Comparison of ENCODE assay signal across 7 mouse cellular contexts in the genomic region with DNA sequence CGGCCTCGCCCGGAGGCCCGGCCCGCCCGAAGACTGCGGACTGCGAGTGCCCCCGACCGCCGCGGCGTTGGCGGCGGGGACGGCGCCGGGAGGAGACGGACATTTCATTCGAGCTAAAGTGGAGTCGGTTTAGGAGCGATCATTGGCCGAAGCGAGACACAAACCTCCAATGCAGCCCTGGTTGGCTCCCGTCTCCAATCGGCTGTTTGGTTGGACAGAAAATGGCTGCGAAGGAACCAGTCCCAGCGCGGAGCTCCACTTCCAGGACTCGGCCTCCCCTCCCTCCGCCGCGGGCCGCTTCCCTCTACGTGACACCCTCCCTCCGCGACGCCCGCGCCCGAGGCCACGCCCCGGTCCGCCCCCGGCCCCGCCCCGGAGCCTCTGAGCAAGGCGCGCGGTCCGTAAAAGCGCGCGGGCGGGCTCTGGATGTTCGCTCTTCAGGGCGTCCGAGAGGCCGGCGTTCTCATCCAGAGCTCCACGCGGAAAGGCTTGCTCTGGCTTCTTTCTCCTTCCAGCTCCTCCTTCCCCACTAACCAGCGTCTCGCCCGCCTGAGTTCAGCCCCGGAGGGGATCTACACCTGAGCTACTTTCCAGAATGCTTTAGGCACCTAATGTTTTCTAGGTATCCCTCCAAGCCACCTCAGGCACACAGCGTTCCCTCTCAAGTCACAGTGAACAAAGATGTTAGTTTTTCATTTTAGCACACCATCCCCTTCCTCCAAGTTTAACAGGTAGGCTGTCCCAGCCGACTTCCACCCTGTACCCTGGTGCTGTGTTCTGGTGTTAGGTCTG. TPM values are rescaled to one million over a fixed set of nuclear protein-coding genes. Genes with fewer than 3 reads are reported as not detected.
DNase-seq lines count a peak whose midpoint lies in the region; ATAC-seq lines count a peak whose summit lies in the region.

Nfyb (minus strand) TSS at position 305 of the 792 bp plus-strand sequence.

- 2% methylated on average over 58 of the region's 68 CpGs for WGBS in embryonic facial prominence, embryonic 12.5 days
- WGBS in limb, embryonic 11.5 days, result 1% methylated on average over 64 of the region's 68 CpGs
- WGBS in midbrain, embryonic 14.5 days, result under 1% methylated on average over 60 of the region's 68 CpGs

- peak within 1 kb of the TSS; percentile 100 for H3K27ac ChIP-seq in embryonic facial prominence, embryonic 12.5 days
- peak within 1 kb of the TSS; percentile 100 for H3K27ac ChIP-seq in limb, embryonic 11.5 days (replicated peaks; ENCODE audit: low read depth, low read length)
- peak within 1 kb of the TSS; percentile 100 for H3K27ac ChIP-seq in midbrain, embryonic 14.5 days (replicated peaks; ENCODE audit: low read depth, low read length)

- H3K9ac ChIP-seq in embryonic facial prominence, embryonic 12.5 days, result peak within 1 kb of the TSS; percentile 100
- peak within 1 kb of the TSS; percentile 99 for H3K9ac ChIP-seq in limb, embryonic 11.5 days (ENCODE audit: low read length)
- peak within 1 kb of the TSS; percentile 99 for H3K9ac ChIP-seq in midbrain, embryonic 14.5 days (replicated peaks; ENCODE audit: low read length)

- ATAC-seq in embryonic facial prominence, embryonic 12.5 days (ENCODE audit: insufficient number of reproducible peaks, insufficient read depth, low FRiP score, low TSS enrichment), result peak; percentile 94
- ATAC-seq in limb, embryonic 11.5 days (ENCODE audit: insufficient number of reproducible peaks, low FRiP score, low TSS enrichment, low read depth), result peak; percentile 94
- peak; percentile 93 for ATAC-seq in midbrain, embryonic 14.5 days (ENCODE audit: low FRiP score, low TSS enrichment)

- H3K4me1 ChIP-seq in embryonic facial prominence, embryonic 12.5 days, result peaks cover 30% of the 10 kb centered on the region
- H3K4me1 ChIP-seq in limb, embryonic 11.5 days (ENCODE audit: control insufficient read depth, insufficient read depth, low read length), result peaks cover 11% of the 10 kb centered on the region
- peaks cover 30% of the 10 kb centered on the region for H3K4me1 ChIP-seq in midbrain, embryonic 14.5 days (ENCODE audit: control insufficient read depth, insufficient read depth, low read length)

- H3K36me3 ChIP-seq in embryonic facial prominence, embryonic 12.5 days, result peaks cover 24% of the 10 kb centered on the region
- H3K36me3 ChIP-seq in limb, embryonic 11.5 days (ENCODE audit: control insufficient read depth, insufficient read depth, low read length), result 0 out of 2 replicates have a peak, but pooled peaks cover 2% of the 10 kb centered on the region
- peaks cover 20% of the 10 kb centered on the region for H3K36me3 ChIP-seq in midbrain, embryonic 14.5 days (ENCODE audit: control insufficient read depth, insufficient read depth, low read length)

- H3K4me3 ChIP-seq in embryonic facial prominence, embryonic 12.5 days, result peak within 1 kb of the TSS; percentile 91
- peak within 1 kb of the TSS; percentile 87 for H3K4me3 ChIP-seq in limb, embryonic 11.5 days (ENCODE audit: low read depth, low read length)
- H3K4me3 ChIP-seq in midbrain, embryonic 14.5 days (replicated peaks; ENCODE audit: low read depth, low read length), result peak within 1 kb of the TSS; percentile 87

- no peaks in the 10 kb centered on the region for H3K9me3 ChIP-seq in embryonic facial prominence, embryonic 12.5 days
- no peaks in the 10 kb centered on the region for H3K9me3 ChIP-seq in limb, embryonic 11.5 days (ENCODE audit: control insufficient read depth, low read length)
- H3K9me3 ChIP-seq in midbrain, embryonic 14.5 days (ENCODE audit: control insufficient read depth, low read length), result no peaks in the 10 kb centered on the region

- peak; percentile 97 for DNase-seq in adrenal gland, postnatal 25 days
- peak; percentile 100 for DNase-seq in heart, adult 11 months
- DNase-seq in kidney, adult 18-20 months, result peak; percentile 96
- DNase-seq in limb, embryonic 11.5 days (ENCODE audit: low spot score), result peak; percentile 99
- DNase-seq in midbrain, embryonic 14.5 days, result peak; percentile 96
- DNase-seq in spleen, adult 18-20 months, result peak; percentile 92 to 97

- H3K27me3 ChIP-seq in embryonic facial prominence, embryonic 12.5 days, result no peaks in the 10 kb centered on the region
- no peaks in the 10 kb centered on the region for H3K27me3 ChIP-seq in limb, embryonic 11.5 days (ENCODE audit: control insufficient read depth, insufficient read depth, low read length)
- no peaks in the 10 kb centered on the region for H3K27me3 ChIP-seq in midbrain, embryonic 14.5 days (ENCODE audit: control insufficient read depth, insufficient read depth, low read length)

- H3K4me2 ChIP-seq in embryonic facial prominence, embryonic 12.5 days (replicated peaks), result peak within 1 kb of the TSS; percentile 70
- H3K4me2 ChIP-seq in limb, embryonic 11.5 days (ENCODE audit: low read depth, severe bottlenecking), result peak within 1 kb of the TSS; percentile 75
- H3K4me2 ChIP-seq in midbrain, embryonic 14.5 days (ENCODE audit: low read length), result peak within 1 kb of the TSS; percentile 82

RNA-seq across cellular contexts. Expression of gene Nfyb, which starts in this region (rescaled TPM):
- 23.5 and 25.9 TPM in 2 replicates for total RNA-seq in adrenal gland, postnatal 25 days (2021)
- 57.3 and 60.0 TPM in 2 replicates for polyA plus RNA-seq in embryonic facial prominence, embryonic 12.5 days (2016; fragmentation: Nextera tagmentation; extraction: Ambion mirVana)
- 74.4 and 84.4 TPM in 2 replicates for polyA plus RNA-seq in limb, embryonic 11.5 days (2014; fragmentation: Nextera tagmentation; extraction: Ambion mirVana)
- polyA plus RNA-seq in midbrain, embryonic 14.5 days (2014; fragmentation: Nextera tagmentation; extraction: Ambion mirVana), result 52.1 and 55.9 TPM in 2 replicates

Comparison
In these comparisons a context has a peak if more than half of its experiments do, and no peak if none do; other contexts are left out.
1. Peak in every context shown above with its lines: DNase-seq, ATAC-seq, H3K4me3 ChIP-seq and H3K27ac ChIP-seq.